Mouse (Mus musculus): Measurements from ENCODE around the gene Pmm2.
A peak's percentile ranks its signal among the peaks of the same experiment; 100 is the strongest.

The Pmm2 gene

GRCm38 (mm10) chr16:8637217-8638051 lies at the start of gene Pmm2, which contains the start of gene Tmem186:
Pmm2 (plus strand) TSS chr16:8637674.
Tmem186 (minus strand) TSS chr16:8637712.
- DNase-seq (ENCODE audit: low read depth, low spot score): peak; percentile 78

GRCm38 (mm10) chr16:8595411-8595810 lies 42.1 kb upstream of the Pmm2 start:
- no peak for DNase-seq (ENCODE audit: low read depth, low spot score)

- no peak for DNase-seq (ENCODE audit: low read depth, low spot score)
These were observed 41.1 kb upstream of the Pmm2 start for GRCm38 (mm10) chr16:8596336-8596735.

- DNase-seq (ENCODE audit: low read depth, low spot score): no peak
These were observed 40.0 kb upstream of the Pmm2 start for GRCm38 (mm10) chr16:8597516-8597915.

- DNase-seq (ENCODE audit: low read depth, low spot score): no peak
These were observed 33.7 kb upstream of the Pmm2 start for GRCm38 (mm10) chr16:8603789-8604188.

- DNase-seq (ENCODE audit: low read depth, low spot score): no peak
These were observed 27.1 kb upstream of the Pmm2 start for GRCm38 (mm10) chr16:8610397-8610796.

- peak; percentile 66 for DNase-seq (ENCODE audit: low read depth, low spot score)
These were observed 25.1 kb upstream of the Pmm2 start for GRCm38 (mm10) chr16:8612214-8613005.

GRCm38 (mm10) chr16:8613039-8613438 lies 24.4 kb upstream of the Pmm2 start:
- no peak for DNase-seq (ENCODE audit: low read depth, low spot score)

- DNase-seq (ENCODE audit: low read depth, low spot score): peak; percentile 25
These were observed 24.0 kb upstream of the Pmm2 start for GRCm38 (mm10) chr16:8613447-8613846.

GRCm38 (mm10) chr16:8619659-8620314 lies 17.7 kb upstream of the Pmm2 start:
- no peak for DNase-seq (ENCODE audit: low read depth, low spot score)

GRCm38 (mm10) chr16:8620315-8621115 lies 17.0 kb upstream of the Pmm2 start:
- no peak for DNase-seq (ENCODE audit: low read depth, low spot score)

- DNase-seq (ENCODE audit: low read depth, low spot score): no peak
These were observed 7.1 kb upstream of the Pmm2 start for GRCm38 (mm10) chr16:8630419-8630818.

- no peak for DNase-seq (ENCODE audit: low read depth, low spot score)
These were observed 6.0 kb upstream of the Pmm2 start for GRCm38 (mm10) chr16:8631428-8631827.

- DNase-seq (ENCODE audit: low read depth, low spot score): no peak
These were observed 632 bp upstream of the Pmm2 start for GRCm38 (mm10) chr16:8636867-8637216.

- no peak for DNase-seq (ENCODE audit: low read depth, low spot score)
These were observed 657 bp downstream of the Pmm2 start for GRCm38 (mm10) chr16:8638131-8638530.

GRCm38 (mm10) chr16:8639466-8640191 lies 2.2 kb downstream of the Pmm2 start:
- DNase-seq (ENCODE audit: low read depth, low spot score): no peak

GRCm38 (mm10) chr16:8643855-8644254 lies 6.4 kb downstream of the Pmm2 start:
- DNase-seq (ENCODE audit: low read depth, low spot score): peak; percentile 40

GRCm38 (mm10) chr16:8645546-8645945 lies 8.1 kb downstream of the Pmm2 start:
- DNase-seq (ENCODE audit: low read depth, low spot score): no peak

- no peak for DNase-seq (ENCODE audit: low read depth, low spot score)
These were observed 12.5 kb downstream of the Pmm2 start for GRCm38 (mm10) chr16:8650007-8650406.

- DNase-seq (ENCODE audit: low read depth, low spot score): no peak
These were observed 17.6 kb downstream of the Pmm2 start for GRCm38 (mm10) chr16:8655108-8655507.

GRCm38 (mm10) chr16:8655599-8655998 lies 18.1 kb downstream of the Pmm2 start:
- no peak for DNase-seq (ENCODE audit: low read depth, low spot score)
